Mouse (Mus musculus): Measurements from ENCODE around the gene Fosl1. TPM values are rescaled to one million over a fixed set of nuclear protein-coding genes. Genes with fewer than 3 reads are reported as not detected.
"Not testable (repeated sequence)": the region's sequence is repeated elsewhere in the genome, so short reads cannot be mapped to it uniquely, and the experiment has no call there.

Gene Fosl1
- polyA plus RNA-seq, 1 experiment from 2014 or later: not detected

DNA sequence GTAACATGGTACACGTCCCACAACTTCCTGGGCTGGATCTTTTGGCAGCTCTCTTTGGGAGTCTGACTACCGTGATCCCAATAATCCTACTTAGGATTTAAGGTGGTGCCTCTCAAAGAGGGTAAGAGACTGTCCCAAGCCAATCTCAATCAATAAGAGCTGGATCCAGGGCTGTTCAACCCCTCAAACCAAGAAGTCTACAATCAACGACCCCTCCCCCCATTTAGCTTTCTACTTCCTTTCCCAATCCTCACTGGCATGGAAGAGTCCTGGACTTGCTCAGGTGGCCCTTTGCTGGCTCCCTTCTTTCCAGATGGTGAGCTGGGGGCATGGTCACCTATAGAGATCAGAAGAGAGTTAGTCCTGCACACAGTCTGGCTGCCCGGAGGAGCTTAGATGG is 39.4 kb downstream of the Fosl1 start:
- no peak for TF ChIP-seq CTCF (IDR thresholded peaks at IDR 0.05)
- no peak for TF ChIP-seq EP300 (IDR thresholded peaks at IDR 0.05)
- Histone ChIP-seq H3K4me2 (replicated peaks; ENCODE audit: low read depth, low read length) (no peak overlapping the region), H3K27ac (ENCODE audit: low read length) (peak overlapping the region; percentile 98; the same call in 1 of the 2 replicates), H3K4me1 (ENCODE audit: insufficient read depth, low read depth, low read length) (peaks cover 19% of the 10 kb centered on the region; the same call in 1 of the 2 replicates), H3K9me3 (ENCODE audit: low read length) (no peaks in the 10 kb centered on the region), H3K36me3 (ENCODE audit: insufficient read depth, low read length) (peaks cover 12% of the 10 kb centered on the region), H3K27me3 (replicated peaks; ENCODE audit: insufficient read depth, low read length) (no peaks in the 10 kb centered on the region), H3K4me3 (ENCODE audit: low read depth, low read length) (no peak overlapping the region), H3K9ac (replicated peaks; ENCODE audit: low read depth) (no peak overlapping the region)
- no peak for ATAC-seq
- 53% methylated on average over 4 of the region's 4 CpGs for WGBS
- DNase-seq (ENCODE audit: low spot score): no peak

DNA sequence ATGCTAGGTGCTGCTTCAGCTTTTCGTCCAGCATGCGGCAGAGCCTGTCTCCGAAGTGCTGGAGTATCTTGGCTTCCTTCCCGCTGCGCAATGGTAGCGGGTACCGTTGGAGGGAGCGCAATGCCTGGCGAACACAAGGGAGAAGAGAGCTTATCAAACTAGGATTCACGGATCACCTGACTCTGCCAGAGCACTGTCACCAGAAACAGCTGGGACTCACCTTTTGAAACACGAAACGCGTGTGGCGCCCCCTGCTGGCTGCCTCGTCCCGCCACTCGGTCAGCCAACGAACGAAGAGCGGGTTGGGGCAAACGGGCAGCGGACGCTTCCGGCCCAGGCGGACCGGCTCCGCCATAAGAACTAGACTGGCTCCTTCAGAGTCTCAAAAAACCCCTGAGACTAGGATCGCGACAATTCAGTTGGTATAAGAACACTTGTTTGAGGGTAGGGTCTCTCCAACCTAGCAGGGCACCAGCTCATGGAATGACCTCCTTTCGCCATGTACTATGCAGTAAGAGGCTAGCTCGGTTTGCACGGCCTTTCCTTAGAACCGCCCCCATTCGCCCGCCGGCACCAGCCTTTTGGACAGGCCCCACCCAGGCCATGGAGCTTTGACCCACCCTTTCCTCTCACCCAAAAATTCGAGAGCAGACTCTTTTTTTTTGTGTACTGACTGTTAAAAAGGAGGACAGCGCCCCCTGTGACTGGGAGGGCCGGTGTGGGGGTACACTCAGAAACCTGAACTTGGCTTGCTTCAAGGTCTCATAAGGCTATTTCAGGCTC is 40.6 kb downstream of the Fosl1 start, which contains the start of gene Mus81:
Gene Mus81, minus strand, starts transcription at position 635 of the 783 bp plus-strand sequence.
- Histone ChIP-seq H3K27me3 (replicated peaks; ENCODE audit: insufficient read depth, low read length) (no peaks in the 10 kb centered on the region), H3K27ac (ENCODE audit: low read length) (peak within 1 kb of the TSS; percentile 98), H3K9ac (replicated peaks; ENCODE audit: low read depth) (peak within 1 kb of the TSS; percentile 27), H3K9me3 (ENCODE audit: low read length) (no peaks in the 10 kb centered on the region), H3K4me3 (ENCODE audit: low read depth, low read length) (peak within 1 kb of the TSS; percentile 39), H3K4me2 (replicated peaks; ENCODE audit: low read depth, low read length) (peak within 1 kb of the TSS; percentile 69), H3K4me1 (ENCODE audit: insufficient read depth, low read depth, low read length) (peaks cover 21% of the 10 kb centered on the region; the same call in 1 of the 2 replicates), H3K36me3 (ENCODE audit: insufficient read depth, low read length) (peaks cover 7% of the 10 kb centered on the region)
- DNase-seq (ENCODE audit: low spot score) (peak; percentile 99), ATAC-seq (peak; percentile 66)
- TF ChIP-seq EP300 (IDR thresholded peaks at IDR 0.05) (peak; percentile 85; the same call in 1 of the 2 replicates), CTCF (IDR thresholded peaks at IDR 0.05) (peak; percentile 95)
- WGBS: 0% methylated on average over 39 of the region's 39 CpGs

DNA sequence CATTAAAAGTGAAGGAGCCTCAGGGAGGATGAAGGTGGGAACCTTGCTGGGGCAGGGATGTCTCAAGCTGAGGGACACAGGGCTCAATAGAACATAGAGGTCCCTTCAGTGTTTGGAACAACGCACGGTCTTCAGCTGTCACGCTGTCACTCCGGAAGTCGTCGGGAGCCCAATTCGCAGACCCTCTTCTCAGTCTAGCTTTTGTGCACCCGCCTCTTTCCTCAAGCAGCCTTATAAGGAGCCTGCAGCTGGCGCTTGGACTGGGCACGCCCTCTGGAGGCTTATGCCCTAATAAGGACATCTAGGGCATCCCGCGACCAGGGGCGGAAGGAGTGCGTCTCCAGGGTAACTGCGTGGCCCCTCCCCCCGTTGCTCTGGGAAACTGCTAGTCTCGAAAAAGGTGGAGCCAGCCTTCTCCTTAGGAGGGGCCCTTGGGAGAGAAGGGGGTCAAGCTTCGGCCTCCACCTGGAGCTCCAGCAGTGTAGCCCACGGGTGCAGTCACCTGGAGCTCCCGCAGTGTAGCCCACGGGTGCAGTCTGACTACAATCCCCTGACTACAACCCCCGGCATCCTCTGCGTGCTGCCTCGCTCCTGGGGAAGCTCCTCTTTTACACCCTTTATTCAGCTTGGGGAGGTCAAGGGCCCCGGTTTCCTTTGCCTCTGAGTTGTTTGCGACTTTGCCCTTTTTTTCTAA is 41.7 kb downstream of the Fosl1 start:
- H3K4me3 ChIP-seq (ENCODE audit: low read depth, low read length): peak overlapping the region; percentile 39
- H3K27me3 ChIP-seq (replicated peaks; ENCODE audit: insufficient read depth, low read length): no peaks in the 10 kb centered on the region
- WGBS: under 1% methylated on average over 26 of the region's 26 CpGs
- peaks cover 9% of the 10 kb centered on the region for H3K36me3 ChIP-seq (ENCODE audit: insufficient read depth, low read length)
- H3K27ac ChIP-seq (ENCODE audit: low read length): peak overlapping the region; percentile 98
- no peaks in the 10 kb centered on the region for H3K9me3 ChIP-seq (ENCODE audit: low read length)
- peak overlapping the region; percentile 69 for H3K4me2 ChIP-seq (replicated peaks; ENCODE audit: low read depth, low read length)
- ATAC-seq (peak; percentile 79), DNase-seq (ENCODE audit: low spot score) (peak; percentile 99)
- peaks cover 21% of the 10 kb centered on the region; the same call in 1 of the 2 replicates for H3K4me1 ChIP-seq (ENCODE audit: insufficient read depth, low read depth, low read length)
- H3K9ac ChIP-seq (replicated peaks; ENCODE audit: low read depth): peak overlapping the region; percentile 27; the same call in 1 of the 2 replicates
- TF ChIP-seq EP300 (IDR thresholded peaks at IDR 0.05) (no peak), CTCF (IDR thresholded peaks at IDR 0.05) (peak; percentile 41)

DNA sequence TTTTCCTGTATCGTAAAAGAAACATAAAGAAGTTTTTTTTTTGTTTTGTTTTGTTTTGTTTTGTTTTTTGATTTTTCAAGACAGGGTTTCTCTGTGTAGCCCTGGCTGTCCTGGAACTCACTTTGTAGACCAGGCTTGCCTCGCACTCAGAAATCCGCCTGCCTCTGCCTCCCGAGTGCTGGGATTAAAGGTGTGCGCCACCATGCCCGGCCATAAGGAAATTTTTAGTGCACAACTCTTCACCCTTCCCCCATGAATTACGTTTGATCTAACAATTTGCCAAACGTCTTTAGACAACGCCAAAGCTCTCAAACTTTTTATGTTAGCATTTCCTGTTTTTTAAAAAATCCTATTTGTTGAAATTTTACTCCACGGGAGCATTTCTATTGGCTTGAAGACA is 42.4 kb downstream of the Fosl1 start:
- not testable (repeated sequence) for ATAC-seq; H3K27me3 ChIP-seq (replicated peaks; ENCODE audit: insufficient read depth, low read length)
- 34% methylated on average over 10 of the region's 10 CpGs for WGBS

DNA sequence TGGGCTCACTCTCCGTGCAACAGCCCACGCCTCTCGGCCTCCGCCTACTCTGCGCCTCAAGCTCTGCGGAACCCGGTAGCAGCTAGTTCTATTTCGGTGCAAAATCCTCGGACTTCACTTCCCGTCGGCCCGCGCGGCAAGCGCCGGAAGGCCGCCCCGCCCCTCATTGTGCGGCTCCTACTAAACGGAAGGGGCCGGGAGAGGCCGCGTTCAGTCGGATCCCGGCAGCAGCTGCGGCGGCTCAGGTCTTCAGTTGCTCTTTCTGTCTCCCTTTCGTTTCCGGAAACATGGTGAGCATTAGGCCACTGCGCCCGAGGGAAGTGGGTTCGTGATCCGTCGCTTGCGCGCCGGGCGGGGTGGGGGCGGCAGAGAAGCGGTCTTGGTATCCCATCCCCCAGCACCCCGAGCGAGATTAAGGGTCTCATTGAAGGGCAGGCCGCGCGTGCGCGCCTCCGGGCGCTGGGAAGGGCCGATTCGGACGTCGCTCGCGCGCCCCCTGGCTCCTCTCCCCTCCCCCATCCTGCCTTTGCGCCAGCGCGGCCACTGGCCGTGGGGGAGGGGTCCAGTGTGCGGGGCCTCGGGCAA is 43.1 kb downstream of the Fosl1 start, which contains the start of gene Cfl1:
Gene Cfl1, plus strand, starts transcription at position 143 of the 585 bp plus-strand sequence.
- Histone ChIP-seq H3K9ac (replicated peaks; ENCODE audit: low read depth) (peak within 1 kb of the TSS; percentile 96), H3K36me3 (ENCODE audit: insufficient read depth, low read length) (peaks cover 14% of the 10 kb centered on the region), H3K27me3 (replicated peaks; ENCODE audit: insufficient read depth, low read length) (no peaks in the 10 kb centered on the region), H3K9me3 (ENCODE audit: low read length) (no peaks in the 10 kb centered on the region), H3K4me2 (replicated peaks; ENCODE audit: low read depth, low read length) (peak within 1 kb of the TSS; percentile 76), H3K27ac (ENCODE audit: low read length) (peak within 1 kb of the TSS; percentile 98), H3K4me1 (ENCODE audit: insufficient read depth, low read depth, low read length) (peaks cover 21% of the 10 kb centered on the region; the same call in 1 of the 2 replicates), H3K4me3 (ENCODE audit: low read depth, low read length) (peak within 1 kb of the TSS; percentile 94)
- ATAC-seq: peak; percentile 59
- TF ChIP-seq CTCF (IDR thresholded peaks at IDR 0.05) (peak; percentile 35), EP300 (IDR thresholded peaks at IDR 0.05) (no peak)
- peak; percentile 99 for DNase-seq (ENCODE audit: low spot score)
- WGBS: 3% methylated on average over 58 of the region's 62 CpGs

More for the DNA sequence above, 42.4 kb downstream of the Fosl1 start:
- H3K4me2 ChIP-seq (replicated peaks; ENCODE audit: low read depth, low read length): peak overlapping the region; percentile 69; the same call in 1 of the 2 replicates
- peaks cover 21% of the 10 kb centered on the region; the same call in 1 of the 2 replicates for H3K4me1 ChIP-seq (ENCODE audit: insufficient read depth, low read depth, low read length)
- DNase-seq (ENCODE audit: low spot score); H3K9ac ChIP-seq (replicated peaks; ENCODE audit: low read depth); H3K9me3 ChIP-seq (ENCODE audit: low read length): not testable (repeated sequence)
- 0 out of 2 replicates have a peak overlapping the region, but pooled peaks have one; percentile 94 for H3K4me3 ChIP-seq (ENCODE audit: low read depth, low read length)
- H3K27ac ChIP-seq (ENCODE audit: low read length): peak overlapping the region; percentile 98; the same call in 1 of the 2 replicates
- H3K36me3 ChIP-seq (ENCODE audit: insufficient read depth, low read length): peaks cover 13% of the 10 kb centered on the region

Data from lung, postnatal 0 days (tissue).